Mouse (Mus musculus): ENCODE results near the gene Hist1h2bb. TPM values are rescaled to one million over a fixed set of nuclear protein-coding genes. Genes with fewer than 3 reads are reported as not detected.

Gene Hist1h2bb
- polyA plus RNA-seq, 1 experiment from 2014 or later = 5.6 TPM

DNA sequence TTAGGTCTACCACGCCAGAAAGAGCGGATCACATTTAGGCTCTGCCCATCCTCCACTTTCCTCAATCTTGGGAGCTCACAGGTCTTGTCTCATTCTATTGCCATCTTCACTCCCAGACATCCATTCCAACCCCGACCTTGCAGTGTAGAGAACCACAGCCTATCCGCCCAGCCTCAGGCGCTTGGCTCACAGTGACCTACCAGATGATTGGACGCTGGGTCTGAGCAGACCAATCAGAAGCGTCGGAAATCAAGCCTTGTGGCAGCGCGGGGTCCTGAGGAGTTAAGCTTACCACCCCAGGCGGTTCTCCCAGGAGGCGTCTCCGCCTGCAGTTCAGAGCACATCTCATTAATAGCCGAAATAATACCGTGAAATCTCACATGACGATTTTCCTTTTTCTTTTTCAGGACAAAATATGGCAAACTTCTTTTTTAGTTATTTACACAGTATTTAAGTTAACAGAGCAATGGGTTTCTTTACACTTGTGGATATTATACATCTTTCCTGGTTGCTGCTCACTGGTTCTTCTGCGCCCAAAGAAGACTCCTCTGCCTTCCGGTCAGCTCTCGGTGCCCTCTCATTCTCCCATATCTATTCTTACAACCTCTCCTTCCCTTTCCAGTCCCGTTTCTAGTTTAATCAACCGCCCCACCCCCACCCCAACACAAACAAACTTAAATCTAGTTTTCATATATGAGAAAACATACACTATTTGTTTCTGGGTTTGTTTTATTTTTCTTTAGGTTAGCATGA, 26.2 kb downstream of the Hist1h2bb start:
- no peaks in the 10 kb centered on the region for H3K9me3 ChIP-seq (replicated peaks)
- peak overlapping the region; percentile 30; the same call in 1 of the 2 replicates for H3K27ac ChIP-seq
- H3K9ac ChIP-seq = peak overlapping the region; percentile 63
- peaks cover 52% of the 10 kb centered on the region for H3K4me1 ChIP-seq (replicated peaks)
- H3K4me2 ChIP-seq = peak overlapping the region; percentile 63
- no peaks in the 10 kb centered on the region for H3K27me3 ChIP-seq
- WGBS (ENCODE audit: insufficient replicate concordance) = 14% methylated on average over 21 of the region's 21 CpGs
- peak; percentile 79 for DNase-seq
- H3K36me3 ChIP-seq = no peaks in the 10 kb centered on the region
- ATAC-seq (ENCODE audit: low read depth) = peak; percentile 99
- peak overlapping the region; percentile 37 for H3K4me3 ChIP-seq (replicated peaks)

- H3K9me3 ChIP-seq (replicated peaks) = no peaks in the 10 kb centered on the region
- H3K9ac ChIP-seq = no peak overlapping the region
- no peak for DNase-seq
- ATAC-seq (ENCODE audit: low read depth) = no peak
- no peak overlapping the region for H3K4me3 ChIP-seq (replicated peaks)
- peaks cover 35% of the 10 kb centered on the region for H3K4me1 ChIP-seq (replicated peaks)
- no peak overlapping the region for H3K27ac ChIP-seq
- H3K36me3 ChIP-seq = no peaks in the 10 kb centered on the region
- WGBS (ENCODE audit: insufficient replicate concordance) = 78% methylated on average over 7 of the region's 7 CpGs
- no peaks in the 10 kb centered on the region for H3K27me3 ChIP-seq
- no peak overlapping the region for H3K4me2 ChIP-seq
These were observed 31.8 kb downstream of the Hist1h2bb start for GRCm38 (mm10) chr13:23778339-23778738.

- 0 out of 2 replicates have a peak overlapping the region, but pooled peaks have one; percentile 5 for H3K9ac ChIP-seq
- H3K4me1 ChIP-seq (replicated peaks) = peaks cover 31% of the 10 kb centered on the region
- DNase-seq = no peak
- 50% methylated on average over 4 of the region's 4 CpGs for WGBS (ENCODE audit: insufficient replicate concordance)
- no peak overlapping the region for H3K27ac ChIP-seq
- no peaks in the 10 kb centered on the region for H3K9me3 ChIP-seq (replicated peaks)
- H3K4me2 ChIP-seq = no peak overlapping the region
- H3K36me3 ChIP-seq = no peaks in the 10 kb centered on the region
- H3K4me3 ChIP-seq (replicated peaks) = no peak overlapping the region
- ATAC-seq (ENCODE audit: low read depth) = peak; percentile 51
- no peaks in the 10 kb centered on the region for H3K27me3 ChIP-seq
These were observed 32.5 kb downstream of the Hist1h2bb start for GRCm38 (mm10) chr13:23779025-23779424.

DNA sequence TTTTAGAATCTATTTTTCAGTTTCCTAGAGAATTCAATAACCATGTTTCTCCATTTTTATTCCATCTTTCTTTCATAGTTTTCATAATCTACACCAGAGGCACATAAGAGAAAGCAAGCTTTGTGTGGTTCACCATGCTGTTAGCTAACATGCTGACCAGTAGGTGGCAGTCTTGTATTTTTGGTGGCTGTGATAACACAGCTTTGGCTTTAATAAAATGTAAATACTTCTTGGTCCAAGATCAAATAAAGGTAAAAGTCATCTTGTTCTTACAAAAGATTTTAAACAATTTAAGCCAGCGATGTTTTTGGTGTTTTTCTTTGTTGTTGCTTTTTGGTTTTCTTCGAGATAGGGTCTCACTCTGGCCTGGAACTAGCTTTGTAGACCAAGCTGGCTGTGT, 46.0 kb downstream of the Hist1h2bb start:
- WGBS (ENCODE audit: insufficient replicate concordance) = 30% methylated on average over 2 of the region's 2 CpGs
- H3K9ac ChIP-seq = no peak overlapping the region
- H3K27me3 ChIP-seq = no peaks in the 10 kb centered on the region
- no peaks in the 10 kb centered on the region for H3K9me3 ChIP-seq (replicated peaks)
- ATAC-seq (ENCODE audit: low read depth) = no peak
- H3K4me2 ChIP-seq = no peak overlapping the region
- H3K27ac ChIP-seq = no peak overlapping the region
- H3K36me3 ChIP-seq = no peaks in the 10 kb centered on the region
- DNase-seq = no peak
- H3K4me1 ChIP-seq (replicated peaks) = no peaks in the 10 kb centered on the region
- H3K4me3 ChIP-seq (replicated peaks) = no peak overlapping the region

Small RNA genes within 50 kb of the gene (microRNA-seq; reads per million reads assigned to microRNA genes)
- gene Gm44314 = not detected
- 1.2 reads per million for gene Gm44484

Other genes starting within 250 kb of the Hist1h2bb start
- gene Hist1h4h, start 215.7 kb upstream of the Hist1h2bb start, polyA plus RNA-seq (2015; fragmentation: Nextera tagmentation; extraction: Ambion mirVana) = 3.8 and 5.9 TPM in 2 replicates
- 7.7 and 13.6 TPM in 2 replicates for gene Hist1h2af, start 212.8 kb upstream of the Hist1h2bb start, polyA plus RNA-seq (2015; fragmentation: Nextera tagmentation; extraction: Ambion mirVana)
- gene Hist1h3g, start 211.3 kb upstream of the Hist1h2bb start, polyA plus RNA-seq (2015; fragmentation: Nextera tagmentation; extraction: Ambion mirVana) = 10.3 and 17.1 TPM in 2 replicates
- 1.7 TPM in 2 replicates for gene Hist1h2bh, start 203.3 kb upstream of the Hist1h2bb start, polyA plus RNA-seq (2015; fragmentation: Nextera tagmentation; extraction: Ambion mirVana)
- gene Hist1h3f, start 202.7 kb upstream of the Hist1h2bb start, polyA plus RNA-seq (2015; fragmentation: Nextera tagmentation; extraction: Ambion mirVana) = 1.1 and 2.1 TPM in 2 replicates
- 0.98 and 4.2 TPM in 2 replicates for gene Hist1h4f, start 195.1 kb upstream of the Hist1h2bb start, polyA plus RNA-seq (2015; fragmentation: Nextera tagmentation; extraction: Ambion mirVana)
- gene Hist1h1d, start 193.5 kb upstream of the Hist1h2bb start, polyA plus RNA-seq (2015; fragmentation: Nextera tagmentation; extraction: Ambion mirVana) = 0.75 and 0.93 TPM in 2 replicates
- gene Hist1h3e, start 184.4 kb upstream of the Hist1h2bb start, polyA plus RNA-seq (2015; fragmentation: Nextera tagmentation; extraction: Ambion mirVana) = 4.4 and 6.8 TPM in 2 replicates
- 95.0 and 121 TPM in 2 replicates for gene Hist1h2ae, start 175.5 kb upstream of the Hist1h2bb start, polyA plus RNA-seq (2015; fragmentation: Nextera tagmentation; extraction: Ambion mirVana)
- gene Hist1h2bg, start 175.3 kb upstream of the Hist1h2bb start, polyA plus RNA-seq (2015; fragmentation: Nextera tagmentation; extraction: Ambion mirVana) = 6.5 and 14.1 TPM in 2 replicates
- gene Hist1h2bf, start 172.5 kb upstream of the Hist1h2bb start, polyA plus RNA-seq (2015; fragmentation: Nextera tagmentation; extraction: Ambion mirVana) = 5.0 and 12.7 TPM in 2 replicates
- gene Hist1h2ad, start 172.4 kb upstream of the Hist1h2bb start, polyA plus RNA-seq (2015; fragmentation: Nextera tagmentation; extraction: Ambion mirVana) = 1.2 and 4.3 TPM in 2 replicates
- 5.9 and 7.2 TPM in 2 replicates for gene Hist1h3d, start 171.0 kb upstream of the Hist1h2bb start, polyA plus RNA-seq (2015; fragmentation: Nextera tagmentation; extraction: Ambion mirVana)
- 116 and 152 TPM in 2 replicates for gene Hist1h4d, start 165.1 kb upstream of the Hist1h2bb start, polyA plus RNA-seq (2015; fragmentation: Nextera tagmentation; extraction: Ambion mirVana)
- gene Hist1h2be, start 125.6 kb upstream of the Hist1h2bb start, polyA plus RNA-seq (2015; fragmentation: Nextera tagmentation; extraction: Ambion mirVana) = 1.3 and 2.0 TPM in 2 replicates
- gene Hist1h1e, start 124.2 kb upstream of the Hist1h2bb start, polyA plus RNA-seq (2015; fragmentation: Nextera tagmentation; extraction: Ambion mirVana) = 24.3 and 26.2 TPM in 2 replicates
- gene Hist1h2ac, start 62.8 kb upstream of the Hist1h2bb start, polyA plus RNA-seq (2015; fragmentation: Nextera tagmentation; extraction: Ambion mirVana) = 0.89 and 1.0 TPM in 2 replicates
- 81.2 and 88.9 TPM in 2 replicates for gene Hist1h2bc, start 62.5 kb upstream of the Hist1h2bb start, polyA plus RNA-seq (2015; fragmentation: Nextera tagmentation; extraction: Ambion mirVana)
- not detected in 2 replicates for gene Hist1h1t, start 50.9 kb upstream of the Hist1h2bb start, polyA plus RNA-seq (2015; fragmentation: Nextera tagmentation; extraction: Ambion mirVana)
- 5.4 and 8.6 TPM in 2 replicates for gene Hist1h4c, start 48.3 kb upstream of the Hist1h2bb start, polyA plus RNA-seq (2015; fragmentation: Nextera tagmentation; extraction: Ambion mirVana)
- 6.6 and 8.8 TPM in 2 replicates for gene Hfe, start 35.9 kb upstream of the Hist1h2bb start, polyA plus RNA-seq (2015; fragmentation: Nextera tagmentation; extraction: Ambion mirVana)
- 60.3 and 72.2 TPM in 2 replicates for gene Hist1h1c, start 7.9 kb upstream of the Hist1h2bb start, polyA plus RNA-seq (2015; fragmentation: Nextera tagmentation; extraction: Ambion mirVana)
- 5.2 and 5.9 TPM in 2 replicates for gene Hist1h3c, start 1.1 kb upstream of the Hist1h2bb start, polyA plus RNA-seq (2015; fragmentation: Nextera tagmentation; extraction: Ambion mirVana)
- gene Hist1h2ab, start 4.4 kb downstream of the Hist1h2bb start, polyA plus RNA-seq (2015; fragmentation: Nextera tagmentation; extraction: Ambion mirVana) = 54.0 and 76.2 TPM in 2 replicates
- gene Hist1h3b, start 5.5 kb downstream of the Hist1h2bb start, polyA plus RNA-seq (2015; fragmentation: Nextera tagmentation; extraction: Ambion mirVana) = 10.4 and 29.5 TPM in 2 replicates
- 3.7 and 5.5 TPM in 2 replicates for gene Hist1h4b, start 10.3 kb downstream of the Hist1h2bb start, polyA plus RNA-seq (2015; fragmentation: Nextera tagmentation; extraction: Ambion mirVana)
- 0.86 TPM in 1 of 2 replicates, not detected in the other for gene Hist1h4a, start 14.5 kb downstream of the Hist1h2bb start, polyA plus RNA-seq (2015; fragmentation: Nextera tagmentation; extraction: Ambion mirVana)
- 3.2 and 8.3 TPM in 2 replicates for gene Hist1h3a, start 15.7 kb downstream of the Hist1h2bb start, polyA plus RNA-seq (2015; fragmentation: Nextera tagmentation; extraction: Ambion mirVana)
- 4.3 and 8.1 TPM in 2 replicates for gene Hist1h1a, start 16.9 kb downstream of the Hist1h2bb start, polyA plus RNA-seq (2015; fragmentation: Nextera tagmentation; extraction: Ambion mirVana)
- 0.14 TPM in 1 of 2 replicates, not detected in the other for gene Trim38, start 23.2 kb downstream of the Hist1h2bb start, polyA plus RNA-seq (2015; fragmentation: Nextera tagmentation; extraction: Ambion mirVana)
- 0.52 and 0.57 TPM in 2 replicates for gene Slc17a2, start 60.3 kb downstream of the Hist1h2bb start, polyA plus RNA-seq (2015; fragmentation: Nextera tagmentation; extraction: Ambion mirVana)
- gene Slc17a3, start 92.7 kb downstream of the Hist1h2bb start, polyA plus RNA-seq (2015; fragmentation: Nextera tagmentation; extraction: Ambion mirVana) = 2.3 and 3.1 TPM in 2 replicates
- gene Slc17a1, start 121.0 kb downstream of the Hist1h2bb start, polyA plus RNA-seq (2015; fragmentation: Nextera tagmentation; extraction: Ambion mirVana) = 0.05 TPM in 1 of 2 replicates, not detected in the other
- gene Slc17a4, start 168.3 kb downstream of the Hist1h2bb start, polyA plus RNA-seq (2015; fragmentation: Nextera tagmentation; extraction: Ambion mirVana) = 0.06 and 0.07 TPM in 2 replicates
- not detected in 2 replicates for gene Hist1h2ba, start 187.4 kb downstream of the Hist1h2bb start, polyA plus RNA-seq (2015; fragmentation: Nextera tagmentation; extraction: Ambion mirVana)
- not detected in 2 replicates for gene Hist1h2aa, start 187.7 kb downstream of the Hist1h2bb start, polyA plus RNA-seq (2015; fragmentation: Nextera tagmentation; extraction: Ambion mirVana)
- gene Scgn, start 244.5 kb downstream of the Hist1h2bb start, polyA plus RNA-seq (2015; fragmentation: Nextera tagmentation; extraction: Ambion mirVana) = not detected in 2 replicates